Mouse (Mus musculus): Measurements from ENCODE around the gene Pcf11.

Pcf11 gene

GRCm38 (mm10) chr7:92637021-92637625 is 32.6 kb downstream of the Pcf11 start, which contains the start of gene Ankrd42:
Ankrd42 (minus strand) TSS chr7:92637142.
- peak; percentile 93 for DNase-seq (ENCODE audit: low spot score)

GRCm38 (mm10) chr7:92636295-92637011 is 33.3 kb downstream of the Pcf11 start:
- DNase-seq (ENCODE audit: low spot score): no peak

DNA sequence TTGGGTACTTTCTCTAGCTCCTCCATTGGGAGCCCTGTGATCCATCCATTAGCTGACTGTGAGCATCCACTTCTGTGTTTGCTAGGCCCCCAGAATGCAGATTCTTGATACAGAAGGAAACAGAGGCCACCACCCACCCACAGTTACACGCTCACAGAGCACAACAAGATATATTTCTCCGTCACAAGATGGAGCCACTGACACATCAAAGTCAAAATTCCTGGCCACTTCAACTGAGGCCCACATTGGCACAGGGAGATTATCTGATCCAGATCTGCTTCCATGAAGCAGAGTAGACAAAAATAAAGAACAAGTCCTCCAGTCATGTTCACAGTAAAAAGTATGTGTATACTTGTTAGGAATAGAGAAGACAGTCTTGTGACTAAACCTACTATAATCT is 39.6 kb downstream of the Pcf11 start:
- peak; percentile 34 for DNase-seq (ENCODE audit: low spot score)

GRCm38 (mm10) chr7:92624488-92624887 is 45.2 kb downstream of the Pcf11 start:
- DNase-seq (ENCODE audit: low spot score): no peak

- no peak for DNase-seq (ENCODE audit: low spot score)
Observed at GRCm38 (mm10) chr7:92610830-92611229, 58.9 kb downstream of the Pcf11 start.

DNA sequence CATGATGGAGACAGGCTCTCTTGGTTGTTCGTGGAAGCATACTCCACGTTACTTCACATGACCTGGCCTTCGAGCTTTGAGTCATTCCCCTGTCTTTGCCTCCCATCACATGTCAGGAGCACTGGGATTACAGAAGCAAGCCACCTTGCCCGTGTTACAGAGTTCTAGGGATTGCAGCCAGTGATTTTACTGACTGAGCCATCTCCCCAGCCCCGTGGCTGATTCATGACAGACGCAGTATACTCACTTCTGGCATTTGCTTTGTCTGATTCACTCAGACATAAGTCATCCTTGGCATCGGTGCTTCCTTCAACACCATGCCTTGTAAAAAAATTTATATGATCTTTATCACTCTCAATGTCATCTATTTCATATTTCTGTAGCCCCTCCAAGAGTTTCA is 64.8 kb downstream of the Pcf11 start:
- DNase-seq (ENCODE audit: low spot score): no peak

Data from layer of hippocampus, adult 11-12 months (tissue).